Mouse (Mus musculus) MEL (cell line): ENCODE results near the gene Arl14. TPM values are rescaled to one million over a fixed set of nuclear protein-coding genes. Genes with fewer than 3 reads are reported as not detected.

Experiments
- DNase-seq: peaks from one replicate; pipeline ENCODE4 v3.0.0; 2011; ENCODE audit warnings: low read depth, low spot score
- H3K27ac ChIP-seq: 2 replicates; pipeline ENCODE4 v1.5.1; 2012; ENCODE audit warnings: low read depth, mild to moderate bottlenecking, control low read depth, low read length, moderate library complexity; ENCODE audit not compliant: control insufficient read depth
- H3K27me3 ChIP-seq, 2 experiments: fragments of 150-350 bp in 1 of 2; sonication (generic) in 1 of 2; 2 replicates each; pipeline ENCODE4 v1.6.1; 2012; ENCODE audit warnings: low read length in 2 of 2, mild to moderate bottlenecking in 2 of 2, improper control_type of control experiment in 1 of 2, moderate library complexity in 1 of 2; ENCODE audit not compliant: insufficient read depth in 2 of 2, control insufficient read depth in 1 of 2
- H3K36me3 ChIP-seq, 2 experiments: 2 replicates each; pipeline ENCODE4 v1.6.1; 2012 to 2014; ENCODE audit warnings: low read length in 2 of 2, improper control_type of control experiment in 1 of 2, inconsistent platforms in 1 of 2, mild to moderate bottlenecking in 1 of 2; ENCODE audit not compliant: insufficient read depth in 2 of 2, control insufficient read depth in 1 of 2
- H3K4me1 ChIP-seq, 2 experiments: fragments of 150-350 bp in 1 of 2; sonication (generic) in 1 of 2; 2 replicates each; pipeline ENCODE4 v1.6.1; 2012; ENCODE audit warnings: low read length in 2 of 2, improper control_type of control experiment in 1 of 2, mild to moderate bottlenecking in 1 of 2; ENCODE audit not compliant: insufficient read depth in 2 of 2, control insufficient read depth in 1 of 2
- H3K4me3 ChIP-seq, 2 experiments: fragments of 150-350 bp in 1 of 2; sonication (generic) in 1 of 2; 2 replicates each; pipeline ENCODE4 v1.5.1; 2012; ENCODE audit warnings: low read depth in 2 of 2, low read length in 2 of 2, mild to moderate bottlenecking in 2 of 2, moderate library complexity in 2 of 2, control low read depth in 1 of 2, improper control_type of control experiment in 1 of 2; ENCODE audit not compliant: control insufficient read depth in 1 of 2, insufficient read depth in 1 of 2
- H3K79me2 ChIP-seq: 2 replicates; pipeline ENCODE4 v1.6.1; 2012; ENCODE audit warnings: mild to moderate bottlenecking, low read length, moderate library complexity; ENCODE audit not compliant: control insufficient read depth, poor library complexity, insufficient read depth
- H3K9ac ChIP-seq: 2 replicates; pipeline ENCODE4 v1.6.1; 2012; ENCODE audit warnings: low read depth, mild to moderate bottlenecking, control low read depth, low read length, moderate library complexity; ENCODE audit not compliant: control insufficient read depth, poor library complexity, severe bottlenecking
- H3K9me3 ChIP-seq: fragments of 150-350 bp; sonication (generic); replicated peaks from 2 replicates; pipeline ENCODE4 v1.6.1; 2012; ENCODE audit warnings: mild to moderate bottlenecking, low read length, improper control_type of control experiment, moderate library complexity; ENCODE audit not compliant: insufficient read depth
- E2F4 ChIP-seq: IDR thresholded peaks from 2 replicates; pipeline ENCODE4 v1.6.1; 2011; ENCODE audit warnings: low read depth, low read length, improper control_type of control experiment, borderline replicate concordance
- EP300 ChIP-seq, 2 experiments: IDR thresholded peaks; 2 replicates each; pipeline ENCODE4 v1.6.1; 2011; ENCODE audit warnings: improper control_type of control experiment in 2 of 2, low read length in 2 of 2, low read depth in 1 of 2, mild to moderate bottlenecking in 1 of 2
- ETS1 ChIP-seq: IDR thresholded peaks from 2 replicates; pipeline ENCODE4 v1.6.1; 2012; ENCODE audit warnings: low read depth, mild to moderate bottlenecking, inconsistent platforms, low read length, improper control_type of control experiment, moderate library complexity
- GABPA ChIP-seq: IDR thresholded peaks from 2 replicates; pipeline ENCODE4 v1.6.1; 2012; ENCODE audit warnings: low read depth, mild to moderate bottlenecking, inconsistent platforms, low read length, improper control_type of control experiment, moderate library complexity
- HCFC1 ChIP-seq: IDR thresholded peaks from 2 replicates; pipeline ENCODE4 v1.6.1; 2012; ENCODE audit warnings: low read depth, mild to moderate bottlenecking, inconsistent platforms, low read length, improper control_type of control experiment, moderate library complexity
- JUND ChIP-seq: IDR thresholded peaks from 2 replicates; pipeline ENCODE4 v1.6.1; 2011; ENCODE audit warnings: low read depth, mild to moderate bottlenecking, improper control_type of control experiment, low read length
- MAX ChIP-seq: IDR thresholded peaks from 2 replicates; pipeline ENCODE4 v1.6.1; 2011; ENCODE audit warnings: low read length, improper control_type of control experiment
- MAZ ChIP-seq: IDR thresholded peaks from 2 replicates; pipeline ENCODE4 v1.6.1; 2012; ENCODE audit warnings: low read depth, mild to moderate bottlenecking, inconsistent platforms, low read length, improper control_type of control experiment
- MYB ChIP-seq: IDR thresholded peaks from 2 replicates; pipeline ENCODE4 v1.6.1; 2011; ENCODE audit warnings: mild to moderate bottlenecking, low read depth, low read length, improper control_type of control experiment
- NELFE ChIP-seq: IDR thresholded peaks from 2 replicates; pipeline ENCODE4 v1.6.1; 2011; ENCODE audit warnings: low read depth, low read length, improper control_type of control experiment
- NRF1 ChIP-seq: IDR thresholded peaks from 2 replicates; pipeline ENCODE4 v1.6.1; 2014; ENCODE audit warnings: low read depth, mild to moderate bottlenecking, inconsistent platforms, low read length, improper control_type of control experiment, moderate library complexity; ENCODE audit not compliant: poor library complexity, insufficient read depth, severe bottlenecking
- POLR2AphosphoS2 ChIP-seq: IDR thresholded peaks from 2 replicates; pipeline ENCODE4 v1.6.1; 2011; ENCODE audit warnings: low read length, improper control_type of control experiment
- RAD21 ChIP-seq: IDR thresholded peaks from 2 replicates; pipeline ENCODE4 v1.6.1; 2011; ENCODE audit warnings: mild to moderate bottlenecking, low read depth, low read length, improper control_type of control experiment
- SIN3A ChIP-seq: IDR thresholded peaks from 2 replicates; pipeline ENCODE4 v1.6.1; 2012; ENCODE audit warnings: low read length, improper control_type of control experiment, inconsistent platforms
- SMC3 ChIP-seq: IDR thresholded peaks from 2 replicates; pipeline ENCODE4 v1.6.1; 2011; ENCODE audit warnings: low read depth, low read length, improper control_type of control experiment
- TAL1 ChIP-seq: IDR thresholded peaks from 2 replicates; pipeline ENCODE4 v1.6.1; 2012; ENCODE audit warnings: mild to moderate bottlenecking, inconsistent platforms, low read length, moderate library complexity, mixed read lengths
- TBP ChIP-seq: IDR thresholded peaks from 2 replicates; pipeline ENCODE4 v1.8.0; 2011; ENCODE audit warnings: low read depth, low read length, improper control_type of control experiment
- TCF12 ChIP-seq: IDR thresholded peaks from 2 replicates; pipeline ENCODE4 v1.6.1; 2014; ENCODE audit warnings: low read depth, mild to moderate bottlenecking, inconsistent platforms, low read length, improper control_type of control experiment, moderate library complexity
- UBTF ChIP-seq: IDR thresholded peaks from 2 replicates; pipeline ENCODE4 v1.6.1; 2012; ENCODE audit warnings: low read depth, mild to moderate bottlenecking, inconsistent platforms, low read length, improper control_type of control experiment, moderate library complexity, borderline replicate concordance; ENCODE audit not compliant: insufficient read depth
- USF2 ChIP-seq, 2 experiments: IDR thresholded peaks; 2 replicates each; pipeline ENCODE4 v1.6.1; 2011 to 2012; ENCODE audit warnings: improper control_type of control experiment in 2 of 2, low read length in 2 of 2, borderline replicate concordance in 1 of 2, inconsistent platforms in 1 of 2, low read depth in 1 of 2, mild to moderate bottlenecking in 1 of 2; ENCODE audit not compliant: insufficient read depth in 1 of 2
- ZC3H11A ChIP-seq: IDR thresholded peaks from 2 replicates; pipeline ENCODE4 v1.6.1; 2012; ENCODE audit warnings: low read depth, mild to moderate bottlenecking, inconsistent platforms, low read length, improper control_type of control experiment
- ZMIZ1 ChIP-seq: IDR thresholded peaks from 2 replicates; pipeline ENCODE4 v1.6.1; 2012; ENCODE audit warnings: low read depth, mild to moderate bottlenecking, inconsistent platforms, low read length, improper control_type of control experiment, moderate library complexity
- polyA plus RNA-seq, 2 experiments: library from polyadenylated mRNA; stranded (reverse) in 1 of 2; unstranded in 1 of 2; fragments of >175 nt in 1 of 2; fragments of >200 nt in 1 of 2; gene quantifications; 2 replicates each; pipeline versions ENCODE4 v1.2.1 to v1.2.4; 2012; ENCODE audit warnings: low replicate concordance in 2 of 2, low read depth in 1 of 2; ENCODE audit not compliant: insufficient read length in 2 of 2, insufficient read depth in 1 of 2, missing spikeins in 1 of 2
- total RNA-seq: library from RNA; depleted of rRNA; stranded (reverse); fragments of 300-350 nt; gene quantifications from 2 replicates; pipeline ENCODE4 v1.2.3, GENCODE M21; 2012

Arl14 gene
- total and polyA plus RNA-seq, 3 experiments, result not detected

- Histone ChIP-seq H3K27me3 (peaks cover under 1 to 1% of the 10 kb centered on the region in 2 experiments; a peak in 2 of 4 replicates), H3K9me3 (no peaks in the 10 kb centered on the region), H3K36me3 (no peaks in the 10 kb centered on the region), H3K79me2 (no peaks in the 10 kb centered on the region), H3K27ac (no peak overlapping the region), H3K4me3 (no peak overlapping the region), H3K4me1 (no peaks in the 10 kb centered on the region)
- TF ChIP-seq TAL1 (no peak), UBTF (no peak), TCF12 (no peak)
- TF ChIP-seq, all 39 proteins: peak for 0
- H3K9ac ChIP-seq, result no peak overlapping the region
- no peak for DNase-seq
Observed at GRCm38 (mm10) chr3:69177168-69177797, 44.9 kb upstream of the Arl14 start.

GRCm38 (mm10) chr3:69177914-69178313, 44.3 kb upstream of the Arl14 start:
- Histone ChIP-seq H3K27ac (no peak overlapping the region), H3K4me1 (no peaks in the 10 kb centered on the region), H3K79me2 (no peaks in the 10 kb centered on the region), H3K9ac (no peak overlapping the region), H3K4me3 (no peak overlapping the region), H3K36me3 (no peaks in the 10 kb centered on the region), H3K9me3 (no peaks in the 10 kb centered on the region), H3K27me3 (peaks cover 0 to 1% of the 10 kb centered on the region in 2 experiments; a peak in 2 of 4 replicates)
- no peak for TF ChIP-seq TBP
- no peak for TF ChIP-seq ZMIZ1
- TF ChIP-seq MYB, result no peak
- no peak for TF ChIP-seq HCFC1
- TF ChIP-seq ETS1, result no peak
- TF ChIP-seq JUND, result no peak
- TF ChIP-seq USF2 (IDR thresholded peaks at IDR 0.05; ENCODE audit: borderline replicate concordance in 1 of 2, insufficient read depth in 1 of 2, low read depth in 1 of 2, low read length in 2 of 2), result no peak
- TF ChIP-seq TAL1, result no peak
- no peak for DNase-seq

- H3K4me1 ChIP-seq, result no peaks in the 10 kb centered on the region
- no peak for DNase-seq
- no peak overlapping the region for H3K9ac ChIP-seq
- no peak overlapping the region for H3K27ac ChIP-seq
- no peak overlapping the region for H3K4me3 ChIP-seq
- no peaks in the 10 kb centered on the region for H3K79me2 ChIP-seq
- no peaks in the 10 kb centered on the region for H3K36me3 ChIP-seq
- no peaks in the 10 kb centered on the region for H3K9me3 ChIP-seq
- TF ChIP-seq ZMIZ1 (no peak), E2F4 (no peak), POLR2AphosphoS2 (no peak), SMC3 (no peak), MYB (no peak), EP300 (IDR thresholded peaks at IDR 0.05; ENCODE audit: low read depth in 1 of 2, low read length in 2 of 2) (no peak), ZC3H11A (no peak), MAZ (no peak), MAX (no peak), NELFE (no peak), GABPA (no peak), SIN3A (no peak), RAD21 (no peak), NRF1 (no peak)
- H3K27me3 ChIP-seq, result peaks cover 0 to 1% of the 10 kb centered on the region in 2 experiments; a peak in 2 of 4 replicates
Observed at GRCm38 (mm10) chr3:69178365-69179004, 43.7 kb upstream of the Arl14 start.
